Mouse (Mus musculus): Measurements from ENCODE around the gene Ankk1.

Gene Ankk1

GRCm38 (mm10) chr9:49426921-49427320 is at the start of gene Ankk1:
TSS of gene Ankk1 (minus strand) at chr9:49427021.
- DNase-seq (ENCODE audit: low spot score) = no peak

- DNase-seq (ENCODE audit: low spot score) = no peak
Measured at GRCm38 (mm10) chr9:49472126-49472525, 45.3 kb upstream of the Ankk1 start.

- DNase-seq (ENCODE audit: low spot score) = no peak
Measured at GRCm38 (mm10) chr9:49470946-49471345, 44.1 kb upstream of the Ankk1 start.

- no peak for DNase-seq (ENCODE audit: low spot score)
Measured at GRCm38 (mm10) chr9:49470006-49470405, 43.2 kb upstream of the Ankk1 start.

- DNase-seq (ENCODE audit: low spot score) = no peak
Measured at GRCm38 (mm10) chr9:49456136-49456535, 29.3 kb upstream of the Ankk1 start.

- no peak for DNase-seq (ENCODE audit: low spot score)
Measured at GRCm38 (mm10) chr9:49452396-49452795, 25.6 kb upstream of the Ankk1 start.

- no peak for DNase-seq (ENCODE audit: low spot score)
Measured at GRCm38 (mm10) chr9:49450491-49450890, 23.7 kb upstream of the Ankk1 start.

- DNase-seq (ENCODE audit: low spot score) = no peak
Measured at GRCm38 (mm10) chr9:49442621-49443020, 15.8 kb upstream of the Ankk1 start.

- no peak for DNase-seq (ENCODE audit: low spot score)
Measured at GRCm38 (mm10) chr9:49427478-49427877, 657 bp upstream of the Ankk1 start.

GRCm38 (mm10) chr9:49425585-49425984 is 1.2 kb downstream of the Ankk1 start:
- no peak for DNase-seq (ENCODE audit: low spot score)

- DNase-seq (ENCODE audit: low spot score) = no peak
Measured at GRCm38 (mm10) chr9:49423866-49424265, 3.0 kb downstream of the Ankk1 start.

GRCm38 (mm10) chr9:49410621-49411020 is 16.2 kb downstream of the Ankk1 start:
- DNase-seq (ENCODE audit: low spot score) = no peak

GRCm38 (mm10) chr9:49407028-49407427 is 19.8 kb downstream of the Ankk1 start:
- DNase-seq (ENCODE audit: low spot score) = no peak

- DNase-seq (ENCODE audit: low spot score) = no peak
Measured at GRCm38 (mm10) chr9:49403711-49404110, 23.1 kb downstream of the Ankk1 start.

- no peak for DNase-seq (ENCODE audit: low spot score)
Measured at GRCm38 (mm10) chr9:49396006-49396405, 30.8 kb downstream of the Ankk1 start.

GRCm38 (mm10) chr9:49392242-49392641 is 34.6 kb downstream of the Ankk1 start:
- DNase-seq (ENCODE audit: low spot score) = no peak

- no peak for DNase-seq (ENCODE audit: low spot score)
Measured at GRCm38 (mm10) chr9:49386119-49386518, 40.7 kb downstream of the Ankk1 start.

- no peak for DNase-seq (ENCODE audit: low spot score)
Measured at GRCm38 (mm10) chr9:49385301-49385700, 41.5 kb downstream of the Ankk1 start.

GRCm38 (mm10) chr9:49384855-49385254 is 42.0 kb downstream of the Ankk1 start:
- DNase-seq (ENCODE audit: low spot score) = no peak

GRCm38 (mm10) chr9:49384041-49384440 is 42.8 kb downstream of the Ankk1 start:
- DNase-seq (ENCODE audit: low spot score) = no peak

- DNase-seq (ENCODE audit: low spot score) = no peak
Measured at GRCm38 (mm10) chr9:49379962-49380361, 46.9 kb downstream of the Ankk1 start.

- DNase-seq (ENCODE audit: low spot score) = no peak
Measured at GRCm38 (mm10) chr9:49373946-49374345, 52.9 kb downstream of the Ankk1 start.

- no peak for DNase-seq (ENCODE audit: low spot score)
Measured at GRCm38 (mm10) chr9:49365763-49366162, 61.1 kb downstream of the Ankk1 start.

Measured in testis, postnatal 10 days (tissue).